Mouse (Mus musculus) stomach, embryonic 15.5 days (tissue): ENCODE measurements around the gene Bbs9. TPM values are rescaled to one million over a fixed set of nuclear protein-coding genes. Genes with fewer than 3 reads are reported as not detected.

Experiments
- ATAC-seq: fragments of 200-750 bp; cut with Nextera tagmentation; 2 replicates; pipeline ENCODE4 v1.8.0; 2017; ENCODE audit warnings: low read depth, moderate number of reproducible peaks, moderate TSS enrichment; ENCODE audit not compliant: insufficient read depth, low FRiP score
- H3K27ac ChIP-seq: fragments of 300-500 bp; sonication (generic); 2 replicates; pipeline ENCODE4 v1.5.1; 2015; ENCODE audit warnings: mild to moderate bottlenecking, inconsistent platforms
- H3K27me3 ChIP-seq: fragments of 300-500 bp; sonication (generic); replicated peaks from 2 replicates; pipeline ENCODE4 v1.6.1; 2015; ENCODE audit warnings: inconsistent platforms
- H3K36me3 ChIP-seq: fragments of 300-500 bp; sonication (generic); 2 replicates; pipeline ENCODE4 v1.6.1; 2015; ENCODE audit warnings: inconsistent platforms
- H3K4me1 ChIP-seq: fragments of 300-500 bp; sonication (generic); 2 replicates; pipeline ENCODE4 v1.6.1; 2015; ENCODE audit warnings: inconsistent platforms
- H3K4me2 ChIP-seq: fragments of 300-500 bp; sonication (generic); 2 replicates; pipeline ENCODE4 v1.6.1; 2015; ENCODE audit warnings: mild to moderate bottlenecking, inconsistent platforms
- H3K4me3 ChIP-seq: fragments of 300-500 bp; sonication (generic); replicated peaks from 2 replicates; pipeline ENCODE4 v1.5.1; 2015; ENCODE audit warnings: inconsistent platforms
- H3K9ac ChIP-seq: fragments of 300-500 bp; sonication (generic); 2 replicates; pipeline ENCODE4 v1.6.1; 2015; ENCODE audit warnings: inconsistent platforms
- H3K9me3 ChIP-seq: fragments of 300-500 bp; sonication (generic); 2 replicates; pipeline ENCODE4 v1.6.1; 2016; ENCODE audit warnings: inconsistent platforms
- WGBS: fragments of 180-500 bp; shearing (Covaris S2); methylation state at CpG from one replicate; pipeline ENCODE4 v1.1.7; 2015; 5-methylcytosine and 5-hydroxymethylcytosine counted together
- polyA plus RNA-seq: library from polyadenylated mRNA; unstranded; fragments of >200 nt; fragmentation: Nextera tagmentation; extraction: Ambion mirVana; gene quantifications from 2 replicates; pipeline ENCODE4 v1.2.1, GENCODE M21; 2015

Bbs9 gene
- 9.9 and 12.4 TPM in 2 replicates for polyA plus RNA-seq

DNA sequence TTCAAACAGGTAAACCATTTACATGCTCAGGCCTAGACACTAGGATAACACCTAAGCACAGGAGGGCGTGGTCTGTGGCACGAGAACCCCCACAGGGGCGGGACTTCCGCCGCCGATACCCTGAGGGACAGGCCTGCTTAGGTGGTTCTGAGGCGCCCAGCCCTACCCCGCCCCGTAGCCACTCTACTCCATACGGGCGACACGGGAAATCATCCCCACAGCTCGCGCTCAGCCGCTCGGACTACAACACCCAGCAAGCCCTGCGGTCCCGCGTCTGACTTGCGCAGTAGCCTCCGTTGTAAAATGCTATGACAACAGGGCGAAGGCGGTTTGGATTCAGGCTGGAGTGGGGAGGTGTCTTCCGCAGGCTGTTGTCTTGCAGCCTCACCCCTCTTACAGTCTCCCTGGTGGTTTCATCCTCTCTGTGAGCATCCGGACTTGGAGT, at the start of gene Bbs9:
TSS of gene Bbs9 (plus strand) at position 292 of the 445 bp plus-strand sequence.
- Histone ChIP-seq H3K4me3 (peak within 1 kb of the TSS; percentile 55), H3K27ac (peak within 1 kb of the TSS; percentile 17), H3K9ac (peak within 1 kb of the TSS; percentile 29; the same call in 1 of the 2 replicates), H3K36me3 (no peaks in the 10 kb centered on the region), H3K27me3 (no peaks in the 10 kb centered on the region), H3K4me1 (no peaks in the 10 kb centered on the region), H3K4me2 (peak within 1 kb of the TSS; percentile 88), H3K9me3 (no peaks in the 10 kb centered on the region)
- WGBS, result under 1% methylated on average over 25 of the region's 25 CpGs
- ATAC-seq, result peak; percentile 100

DNA sequence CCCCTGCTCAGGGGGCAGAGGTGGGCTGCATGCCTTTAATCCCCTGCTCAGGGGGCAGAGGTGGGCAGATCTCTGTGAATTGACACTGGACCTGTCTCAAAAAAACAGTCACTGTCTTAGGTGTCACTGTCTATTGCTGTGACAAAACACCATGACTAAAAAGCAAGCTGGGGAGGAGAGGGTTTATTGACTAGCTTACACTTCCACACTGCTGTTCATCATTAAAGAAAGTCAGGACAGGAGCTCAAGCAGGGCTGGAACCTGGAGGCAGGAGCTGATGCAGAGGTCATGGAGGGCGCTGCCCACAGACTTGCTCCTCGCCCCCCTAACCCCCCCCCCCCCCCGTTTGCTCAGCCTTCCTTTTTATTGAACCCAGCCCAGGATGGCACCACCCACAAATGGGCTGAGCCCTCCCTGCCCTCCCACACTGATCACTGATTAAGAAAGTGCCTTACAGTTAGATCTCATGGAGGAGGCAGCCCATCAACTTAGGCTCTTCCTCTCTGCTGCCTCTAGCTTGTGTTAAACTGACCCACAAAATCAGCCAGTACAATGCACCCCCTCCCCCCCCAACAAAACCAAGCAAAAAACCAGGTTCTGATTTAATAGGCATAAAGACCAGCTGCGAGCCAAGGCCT, 47.4 kb upstream of the Bbs9 start:
- 44% methylated on average over 4 of the region's 4 CpGs for WGBS
- H3K4me3 ChIP-seq, result no peak overlapping the region
- ATAC-seq, result peak; percentile 50; the same call in 1 of the 2 replicates

DNA sequence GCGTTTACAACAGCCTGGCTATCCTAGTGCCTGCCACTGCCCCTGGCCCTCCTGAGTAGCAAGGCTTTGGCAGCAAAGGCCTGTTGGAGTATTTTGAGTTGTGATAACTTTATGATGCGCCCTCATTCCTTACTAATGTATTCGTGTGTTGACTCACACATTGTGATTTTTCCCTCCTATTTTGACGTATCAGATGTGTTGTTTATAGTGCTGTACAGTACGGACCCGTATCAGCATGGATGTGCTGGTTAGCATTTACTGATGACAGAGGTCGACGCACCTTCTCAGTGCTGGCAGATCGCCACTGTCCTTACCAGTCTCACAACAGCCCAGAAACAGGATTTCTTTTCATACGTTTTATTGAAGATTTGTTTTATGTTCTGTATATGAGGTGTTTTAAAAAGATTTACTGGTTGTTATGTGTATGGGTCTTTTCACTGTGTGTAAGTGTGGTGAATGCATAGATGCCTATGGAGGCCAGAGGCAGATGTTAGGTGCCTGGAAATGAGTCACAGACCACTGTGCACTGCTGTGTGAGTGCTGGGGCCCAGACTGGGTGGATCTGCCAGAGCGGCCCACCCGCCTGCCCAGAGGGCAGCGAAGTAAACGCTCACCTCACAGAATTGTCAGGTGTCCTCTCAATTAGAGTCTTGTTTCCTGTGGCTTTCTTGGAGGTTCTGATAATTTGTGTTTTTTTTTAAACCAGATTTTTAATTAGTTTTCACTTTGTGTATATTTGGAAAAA, 46.7 kb upstream of the Bbs9 start:
- Histone ChIP-seq H3K9me3 (no peaks in the 10 kb centered on the region), H3K4me2 (no peak overlapping the region), H3K4me1 (peaks cover 7% of the 10 kb centered on the region; the same call in 1 of the 2 replicates), H3K36me3 (no peaks in the 10 kb centered on the region), H3K4me3 (no peak overlapping the region), H3K9ac (no peak overlapping the region), H3K27me3 (no peaks in the 10 kb centered on the region), H3K27ac (no peak overlapping the region)
- ATAC-seq, result no peak
- WGBS, result 75% methylated on average over 14 of the region's 14 CpGs

More for the DNA sequence above, 47.4 kb upstream of the Bbs9 start:
- Histone ChIP-seq H3K27ac (no peak overlapping the region), H3K4me1 (peaks cover 7% of the 10 kb centered on the region; the same call in 1 of the 2 replicates), H3K9ac (no peak overlapping the region), H3K9me3 (no peaks in the 10 kb centered on the region), H3K36me3 (no peaks in the 10 kb centered on the region), H3K4me2 (no peak overlapping the region), H3K27me3 (no peaks in the 10 kb centered on the region)

DNA sequence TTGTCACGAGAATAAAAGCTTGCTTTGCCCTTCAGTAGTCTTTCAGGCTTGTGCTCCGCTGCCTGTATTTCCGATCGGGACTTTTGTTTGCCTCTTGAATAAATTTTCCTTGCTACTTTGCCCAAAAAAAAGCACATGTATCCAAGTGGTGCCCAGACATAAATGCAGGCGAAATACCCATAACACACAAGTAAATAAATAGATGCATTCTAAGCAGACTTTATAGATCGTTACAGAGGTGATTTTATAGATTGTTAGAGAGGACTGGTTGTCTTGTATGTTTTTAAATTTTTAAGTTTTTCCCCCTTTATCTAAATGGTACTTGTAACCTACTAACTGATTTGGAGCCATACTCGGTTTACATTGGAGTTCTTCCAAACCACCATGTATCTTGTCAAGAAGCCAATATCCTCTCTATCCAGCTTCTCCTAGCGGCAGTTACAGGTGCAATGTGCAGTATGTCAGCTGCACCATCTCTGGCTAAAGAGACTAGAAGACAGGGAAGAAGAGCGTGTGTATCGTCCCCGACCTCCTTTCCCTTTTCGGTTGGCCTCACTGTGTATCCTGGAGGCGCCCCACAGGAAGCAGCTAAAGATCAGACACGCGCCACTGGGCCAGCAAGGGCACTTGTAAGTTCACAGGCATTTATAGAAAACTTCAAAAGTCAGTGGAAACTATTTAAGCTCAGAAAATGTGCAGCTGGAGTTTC, 45.8 kb upstream of the Bbs9 start:
- H3K9me3 ChIP-seq, result no peaks in the 10 kb centered on the region
- H3K27ac ChIP-seq, result no peak overlapping the region
- H3K4me3 ChIP-seq, result no peak overlapping the region
- H3K36me3 ChIP-seq, result no peaks in the 10 kb centered on the region
- H3K4me2 ChIP-seq, result 0 out of 2 replicates have a peak overlapping the region, but pooled peaks have one; percentile 11
- 51% methylated on average over 15 of the region's 15 CpGs for WGBS
- H3K9ac ChIP-seq, result no peak overlapping the region
- H3K4me1 ChIP-seq, result peaks cover 7% of the 10 kb centered on the region; the same call in 1 of the 2 replicates
- no peak for ATAC-seq
- no peaks in the 10 kb centered on the region for H3K27me3 ChIP-seq

DNA sequence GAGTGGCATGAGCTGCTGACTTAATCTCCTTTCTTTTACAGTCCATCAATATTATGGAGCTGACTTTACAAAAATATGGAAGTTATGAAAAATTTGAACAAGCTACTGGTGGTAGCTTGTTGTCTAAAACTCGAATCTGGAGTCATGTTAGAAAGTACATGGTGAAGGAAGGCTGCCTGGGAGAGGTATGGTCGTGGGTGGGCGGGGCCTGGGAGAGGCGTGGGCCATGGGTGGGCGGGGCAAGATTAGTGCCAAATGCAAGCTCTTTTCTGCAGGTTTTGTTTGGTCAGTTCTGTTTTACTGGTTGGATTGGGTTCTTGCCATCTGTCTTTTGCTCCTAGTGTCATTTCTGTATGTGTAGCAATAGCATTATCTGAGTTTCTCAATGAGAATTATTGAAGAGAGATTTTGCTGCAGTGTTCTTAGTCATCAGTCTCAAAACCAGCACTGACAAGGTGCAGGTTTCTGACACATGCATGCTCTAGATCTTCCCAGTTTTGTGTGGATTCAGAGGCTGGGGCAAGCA, 45.1 kb upstream of the Bbs9 start:
- no peaks in the 10 kb centered on the region for H3K27me3 ChIP-seq
- no peak overlapping the region for H3K4me2 ChIP-seq
- H3K4me1 ChIP-seq, result peaks cover 7% of the 10 kb centered on the region; the same call in 1 of the 2 replicates
- no peaks in the 10 kb centered on the region for H3K9me3 ChIP-seq
- H3K9ac ChIP-seq, result no peak overlapping the region
- H3K36me3 ChIP-seq, result no peaks in the 10 kb centered on the region
- H3K4me3 ChIP-seq, result no peak overlapping the region
- WGBS, result 26% methylated on average over 5 of the region's 5 CpGs
- no peak; the same call in 1 of the 2 replicates for ATAC-seq
- H3K27ac ChIP-seq, result no peak overlapping the region

DNA sequence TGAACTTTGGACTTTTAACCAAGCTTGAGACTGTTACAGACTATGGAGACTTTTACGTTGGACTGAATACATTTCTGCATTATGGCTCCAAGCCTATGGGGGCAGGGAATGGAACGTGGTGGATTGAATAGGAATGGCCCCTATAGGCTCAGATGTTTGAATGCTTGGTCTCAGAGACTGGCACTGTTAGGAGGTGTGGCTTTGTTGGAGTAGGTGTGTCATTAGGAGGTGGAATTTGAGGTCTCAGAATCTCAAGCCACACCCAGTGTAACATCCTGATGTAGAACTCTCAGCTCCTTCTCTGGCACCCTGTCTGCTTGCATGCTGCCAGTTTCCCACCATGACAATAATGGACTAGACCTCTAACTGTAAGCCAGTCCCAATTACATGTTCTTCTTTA, 42.3 kb upstream of the Bbs9 start:
- Histone ChIP-seq H3K27me3 (no peaks in the 10 kb centered on the region), H3K27ac (no peak overlapping the region), H3K4me3 (no peak overlapping the region), H3K4me1 (peaks cover 7% of the 10 kb centered on the region; the same call in 1 of the 2 replicates), H3K36me3 (no peaks in the 10 kb centered on the region), H3K4me2 (no peak overlapping the region), H3K9me3 (no peaks in the 10 kb centered on the region), H3K9ac (no peak overlapping the region)
- no peak for ATAC-seq
- 69% methylated on average over 2 of the region's 2 CpGs for WGBS

DNA sequence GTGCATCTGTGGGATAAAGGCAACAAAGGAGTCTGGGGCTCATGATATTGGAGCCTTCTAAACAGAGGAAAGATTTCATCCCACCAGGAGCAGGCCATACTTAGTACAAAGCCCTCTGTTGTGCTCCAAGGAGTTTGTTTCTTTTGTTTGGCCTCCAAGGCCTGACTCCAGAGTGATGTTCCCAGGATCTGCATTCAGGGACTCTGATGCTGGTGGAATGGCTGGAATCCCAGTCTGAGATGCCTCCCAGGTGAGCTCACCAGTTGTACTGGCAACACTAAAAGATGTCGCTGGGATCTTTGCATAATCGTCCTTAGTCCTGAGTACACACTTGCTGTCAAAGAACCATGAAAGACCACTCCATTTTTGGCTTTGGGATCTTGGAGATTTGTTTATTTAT, 41.4 kb upstream of the Bbs9 start:
- Histone ChIP-seq H3K4me1 (peaks cover 7% of the 10 kb centered on the region; the same call in 1 of the 2 replicates), H3K4me3 (no peak overlapping the region), H3K36me3 (no peaks in the 10 kb centered on the region), H3K4me2 (no peak overlapping the region), H3K9ac (no peak overlapping the region), H3K27me3 (no peaks in the 10 kb centered on the region), H3K27ac (no peak overlapping the region), H3K9me3 (no peaks in the 10 kb centered on the region)
- ATAC-seq, result no peak
- 76% methylated on average over 2 of the region's 2 CpGs for WGBS

DNA sequence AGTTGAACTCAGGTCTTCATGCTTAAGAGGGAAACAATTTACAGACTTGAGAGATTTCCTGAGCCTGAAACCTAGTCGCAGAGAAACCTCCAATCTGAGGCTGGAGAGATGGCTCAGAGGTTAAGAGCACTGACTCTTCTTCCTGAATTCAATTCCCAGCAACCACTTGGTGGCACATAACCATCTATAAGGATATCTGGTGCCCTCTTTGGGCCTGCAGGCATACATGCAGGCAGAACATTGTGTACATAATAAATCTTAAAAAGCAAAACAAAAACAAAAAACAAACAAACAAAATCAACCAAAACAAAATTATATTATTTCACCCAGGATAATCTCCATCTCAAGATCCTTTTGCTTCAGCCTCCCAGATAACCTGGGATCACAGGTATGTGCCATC, 36.7 kb upstream of the Bbs9 start:
- ATAC-seq, result no peak
- Histone ChIP-seq H3K27ac (no peak overlapping the region), H3K4me3 (no peak overlapping the region), H3K36me3 (no peaks in the 10 kb centered on the region), H3K9ac (no peak overlapping the region), H3K9me3 (no peaks in the 10 kb centered on the region), H3K27me3 (no peaks in the 10 kb centered on the region), H3K4me1 (no peaks in the 10 kb centered on the region), H3K4me2 (no peak overlapping the region)
- 61% methylated on average over 1 of the region's 1 CpGs for WGBS

DNA sequence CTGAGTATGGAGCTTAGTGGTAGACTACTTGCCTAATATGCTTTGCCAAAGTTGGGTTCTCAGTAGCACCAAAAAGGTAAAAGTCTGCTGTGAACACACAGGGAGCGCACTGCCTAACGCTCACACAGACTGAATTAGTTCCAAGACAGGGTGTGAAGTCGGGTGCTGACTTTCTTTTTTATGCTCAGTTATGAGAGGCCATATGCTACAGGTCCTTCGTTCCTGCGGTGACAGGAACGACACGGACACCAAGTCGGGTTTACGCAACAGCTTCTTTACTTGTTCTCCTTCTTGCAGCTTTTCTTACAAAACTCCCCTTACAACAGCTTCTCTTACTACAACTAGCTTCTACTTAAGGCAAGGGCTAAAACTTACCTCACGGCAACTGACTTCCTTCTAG, 32.4 kb upstream of the Bbs9 start:
- no peak for ATAC-seq
- Histone ChIP-seq H3K4me3 (no peak overlapping the region), H3K4me2 (no peak overlapping the region), H3K9me3 (no peaks in the 10 kb centered on the region), H3K36me3 (peaks cover 11% of the 10 kb centered on the region; the same call in 1 of the 2 replicates), H3K27me3 (no peaks in the 10 kb centered on the region), H3K4me1 (no peaks in the 10 kb centered on the region), H3K9ac (no peak overlapping the region), H3K27ac (no peak overlapping the region)
- WGBS, result 87% methylated on average over 10 of the region's 10 CpGs

DNA sequence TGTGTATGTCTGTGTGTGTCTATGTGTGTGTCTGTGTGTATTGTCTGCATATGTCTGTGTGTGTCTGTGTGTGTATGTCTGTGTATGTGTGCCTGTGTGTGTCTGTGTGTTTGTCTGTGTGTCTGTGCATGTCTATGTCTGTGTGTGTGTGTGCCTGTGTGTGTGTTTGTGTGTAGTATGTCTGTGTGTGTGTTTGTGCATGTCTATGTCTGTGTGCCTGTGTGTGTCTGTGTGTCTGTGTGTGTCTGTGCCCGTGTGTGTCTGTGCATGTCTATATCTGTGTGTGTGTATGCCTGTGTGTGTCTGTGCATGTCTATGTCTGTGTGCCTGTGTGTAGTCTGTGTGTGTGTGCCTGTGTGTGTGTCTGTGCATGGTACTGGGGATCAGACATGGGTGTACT, 30.4 kb upstream of the Bbs9 start:
- Histone ChIP-seq H3K9ac (no peak overlapping the region), H3K27ac (no peak overlapping the region), H3K27me3 (no peaks in the 10 kb centered on the region), H3K4me2 (no peak overlapping the region), H3K9me3 (no peaks in the 10 kb centered on the region), H3K4me1 (no peaks in the 10 kb centered on the region), H3K36me3 (peaks cover 27% of the 10 kb centered on the region; the same call in 1 of the 2 replicates), H3K4me3 (no peak overlapping the region)
- no peak for ATAC-seq
- 79% methylated on average over 1 of the region's 1 CpGs for WGBS

DNA sequence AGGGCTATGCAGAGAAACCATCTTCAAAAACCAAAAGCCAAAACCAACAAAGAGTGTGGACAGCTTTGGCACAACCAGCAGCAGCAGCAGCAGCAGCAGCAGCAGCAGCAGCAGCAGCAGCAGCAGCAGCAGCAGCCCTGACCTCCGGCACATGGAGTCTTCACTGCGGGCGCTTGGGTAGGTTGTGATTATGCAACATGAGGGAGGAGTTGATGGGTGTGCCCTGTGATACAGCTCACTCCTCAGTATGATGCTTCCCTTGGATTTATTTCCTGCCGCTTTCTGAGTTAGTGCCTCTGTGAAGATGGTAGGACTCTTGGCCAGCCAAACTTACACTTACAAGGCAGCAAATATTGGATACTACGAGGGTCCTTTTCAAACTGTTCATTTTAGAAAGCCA, 28.3 kb upstream of the Bbs9 start:
- H3K9ac ChIP-seq, result no peak overlapping the region
- no peak overlapping the region for H3K27ac ChIP-seq
- H3K4me2 ChIP-seq, result no peak overlapping the region
- ATAC-seq, result no peak
- WGBS, result 73% methylated on average over 5 of the region's 5 CpGs
- H3K4me3 ChIP-seq, result no peak overlapping the region
- H3K9me3 ChIP-seq, result no peaks in the 10 kb centered on the region
- H3K36me3 ChIP-seq, result peaks cover 29% of the 10 kb centered on the region
- H3K27me3 ChIP-seq, result no peaks in the 10 kb centered on the region
- no peaks in the 10 kb centered on the region for H3K4me1 ChIP-seq
